Mouse (Mus musculus) brain, adult 2 months (tissue): ENCODE measurements at regions not wholly inside any gene's neighbourhood (a gene's known extent, or its start where the extent isn't known, plus 50 kb on each side); places are given as distances from the start of the nearest gene placed in this dataset.
A peak's percentile ranks its signal among the peaks of the same experiment; 100 is the strongest.

Source experiments
- DNase-seq: peaks from one replicate; pipeline ENCODE4 v3.0.0; 2011; ENCODE audit warnings: low read depth, low spot score

- no peak for DNase-seq
Observed at GRCm38 (mm10) chr16:65916831-65917230, 101.8 kb downstream of the Vgll3 start.

- DNase-seq: no peak
Observed at GRCm38 (mm10) chr16:65925986-65926385, 110.9 kb downstream of the Vgll3 start.

- DNase-seq: no peak
Observed at GRCm38 (mm10) chr16:65963829-65964228, 148.8 kb downstream of the Vgll3 start.

DNA sequence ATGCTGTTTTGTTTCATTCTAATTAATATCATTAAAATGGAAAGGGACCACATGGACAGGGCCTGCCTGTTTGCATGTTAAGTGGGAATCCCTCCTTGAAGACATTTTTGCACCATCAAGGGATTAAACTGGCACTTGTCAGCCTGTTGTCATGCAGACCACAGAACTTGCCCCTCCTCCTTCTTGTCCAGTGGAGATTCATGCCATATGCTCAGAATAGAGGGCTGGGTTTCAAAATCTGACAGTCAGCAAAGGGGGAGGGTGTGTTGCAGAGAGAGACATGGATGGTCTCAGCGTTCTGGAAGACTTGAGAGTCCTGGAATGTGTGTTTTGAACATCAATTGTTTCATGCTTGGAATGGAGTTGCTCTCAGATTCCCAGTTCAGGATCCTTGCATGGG lies 149.2 kb downstream of the Vgll3 start:
- DNase-seq: no peak

- DNase-seq: no peak
Observed at GRCm38 (mm10) chr16:65977075-65977474, 162.0 kb downstream of the Vgll3 start.

DNA sequence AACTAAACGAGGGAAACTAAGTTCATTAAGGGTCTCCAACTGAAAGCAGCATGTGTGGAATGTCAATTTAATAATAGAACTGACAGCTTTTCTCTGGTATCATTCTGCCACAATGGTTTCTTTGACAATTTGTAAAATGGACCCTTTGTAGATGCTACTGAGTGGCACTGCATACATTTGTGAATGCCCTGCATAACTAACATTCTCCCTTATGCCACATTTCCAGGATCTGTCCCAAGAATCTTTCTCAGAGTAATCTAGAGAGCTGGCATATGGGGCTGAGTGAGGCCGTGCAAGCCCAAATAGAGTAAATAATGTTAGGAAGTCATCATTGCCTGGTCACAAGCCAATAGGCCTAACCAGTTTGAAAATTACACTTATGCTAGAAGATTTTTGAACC lies 172.1 kb downstream of the Vgll3 start:
- no peak for DNase-seq

DNA sequence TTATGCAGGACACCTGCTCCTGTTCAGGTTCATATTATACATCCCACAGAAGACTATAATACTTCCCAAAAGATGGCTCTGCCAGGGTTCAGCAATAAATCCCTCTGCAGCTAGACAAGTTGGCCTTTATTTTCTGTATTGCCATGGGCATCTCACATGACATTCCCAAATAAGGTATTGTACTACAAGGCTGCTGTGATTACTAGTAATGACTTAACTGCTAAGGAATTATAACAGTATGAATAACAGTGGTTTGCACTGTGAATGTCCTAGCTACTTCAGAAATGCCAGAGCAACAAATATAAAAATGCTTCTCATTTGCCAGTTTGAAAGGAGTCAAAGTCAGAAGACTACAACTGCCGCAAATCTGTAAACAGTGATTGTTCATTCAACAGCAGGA lies 184.3 kb downstream of the Vgll3 start:
- no peak for DNase-seq

GRCm38 (mm10) chr16:66000728-66001273 lies 185.7 kb downstream of the Vgll3 start:
- no peak for DNase-seq

- no peak for DNase-seq
Observed at GRCm38 (mm10) chr16:66004689-66005088, 189.6 kb downstream of the Vgll3 start.

DNA sequence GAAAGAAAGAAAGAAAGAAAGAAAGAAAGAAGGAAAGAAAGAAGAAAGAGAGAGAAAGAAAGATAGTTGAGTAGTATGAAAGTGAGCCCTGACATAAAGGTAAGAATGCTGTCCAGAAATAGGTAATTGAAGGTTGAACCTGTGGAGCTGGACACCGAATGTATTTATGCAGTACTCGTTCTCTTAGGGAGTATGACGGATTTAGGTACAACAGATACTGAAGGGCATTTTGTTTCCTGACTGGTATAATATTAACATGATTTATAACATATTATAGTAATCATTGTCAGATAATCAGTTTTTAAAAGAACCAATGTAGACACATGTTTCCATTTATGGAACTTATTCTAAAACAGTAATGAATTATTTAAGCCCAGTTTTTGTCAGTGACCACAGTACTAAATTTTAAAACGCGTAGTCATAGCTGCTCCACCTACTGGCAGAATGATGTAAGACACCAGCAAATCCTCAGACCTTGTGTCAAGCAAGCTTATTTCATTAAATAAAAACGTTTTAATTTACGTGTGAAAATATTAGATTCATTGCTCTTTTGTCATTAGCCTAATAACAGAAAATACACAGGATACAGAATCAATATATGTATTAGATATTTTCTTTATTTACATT lies 191.0 kb downstream of the Vgll3 start:
- peak; percentile 68 for DNase-seq

GRCm38 (mm10) chr16:66013608-66014007 lies 198.6 kb downstream of the Vgll3 start:
- peak; percentile 42 for DNase-seq

- no peak for DNase-seq
Observed at GRCm38 (mm10) chr16:66014861-66015602, 200.0 kb downstream of the Vgll3 start.

GRCm38 (mm10) chr16:66017040-66017439 lies 202.0 kb downstream of the Vgll3 start:
- DNase-seq: no peak

GRCm38 (mm10) chr16:66023397-66023796 lies 208.3 kb downstream of the Vgll3 start:
- no peak for DNase-seq
